Mouse (Mus musculus): ENCODE data around the gene Tdrd12. TPM values are rescaled to one million over a fixed set of nuclear protein-coding genes. Genes with fewer than 3 reads are reported as not detected.

The Tdrd12 gene
- polyA plus RNA-seq (2014; fragmentation: Illumina TruSeq; extraction: RNeasy Lipid Tissue Mini Kit (QIAGEN cat#74804); ENCODE audit: low read depth, low replicate concordance) = 83.7 TPM

DNA sequence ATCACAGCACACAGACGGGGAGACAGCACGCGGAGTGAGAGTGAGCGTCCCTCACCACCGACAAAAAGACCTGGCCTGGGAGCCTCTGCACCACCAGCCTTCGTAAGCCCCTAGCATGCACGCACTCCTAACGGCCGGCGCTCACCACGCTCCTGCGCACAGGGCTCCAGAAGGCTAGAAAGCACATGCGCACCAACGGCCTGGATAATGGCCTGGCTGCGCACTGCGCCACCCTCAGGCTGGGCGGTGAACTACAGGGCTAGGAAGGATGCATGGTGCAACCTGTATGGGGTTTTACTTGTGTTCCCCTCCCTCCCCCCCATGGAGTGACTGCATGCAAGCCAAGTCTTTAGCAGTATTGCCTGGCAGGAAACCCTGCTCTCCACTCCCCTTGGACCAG, at the start of gene Tdrd12:
Gene Tdrd12 (minus strand): TSS at position 184 of the 400 bp plus-strand sequence.

DNA sequence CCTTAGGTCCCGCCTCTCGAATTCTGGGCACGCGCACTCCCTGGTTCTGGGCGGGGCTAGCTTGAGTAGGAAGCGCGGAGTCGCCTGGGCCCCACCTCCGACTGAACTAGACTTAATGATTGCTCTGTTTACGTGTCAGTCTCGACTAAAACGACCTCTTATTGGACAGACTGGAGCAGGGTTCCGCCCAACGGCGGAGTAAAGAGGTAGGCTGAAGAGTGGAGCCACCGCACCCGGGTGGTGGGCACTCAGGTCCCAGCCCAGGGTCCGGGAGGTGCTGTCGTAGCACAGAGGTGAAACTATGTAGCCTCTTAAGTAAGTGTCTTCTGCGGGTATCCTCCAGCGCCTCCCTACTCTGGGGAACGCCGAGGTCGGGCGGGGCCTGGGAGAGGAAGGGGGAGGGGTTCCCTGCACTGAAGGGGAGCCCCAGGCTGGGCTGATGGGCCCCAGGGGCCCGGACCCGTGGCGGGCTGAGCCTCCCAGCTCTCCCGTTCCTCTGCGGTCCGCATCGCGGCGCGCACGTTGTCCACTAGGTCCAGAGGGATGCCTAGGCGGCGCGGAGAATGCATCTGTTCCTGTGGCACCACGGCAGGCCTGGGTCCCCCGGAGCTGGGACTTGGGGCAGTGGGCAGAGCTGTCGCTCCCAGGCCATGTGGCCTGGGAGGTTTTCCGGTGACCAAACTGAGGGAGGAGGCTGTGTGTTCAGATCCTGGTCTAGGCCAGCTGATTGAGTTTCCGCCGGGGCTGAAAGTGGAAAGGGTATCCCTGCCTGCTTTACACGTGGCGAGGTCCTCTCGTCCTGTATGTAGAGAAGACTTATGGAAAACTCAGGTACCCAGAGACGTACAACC, 48.7 kb upstream of the Tdrd12 start, which contains the start of gene Ankrd27:
Gene Ankrd27 (plus strand): TSS at position 190 of the 851 bp plus-strand sequence.

GRCm38 (mm10) chr7:35585191-35586054, 47.9 kb upstream of the Tdrd12 start, which contains the start of gene Rgs9bp:
Gene Rgs9bp (minus strand): TSS chr7:35585582.

GRCm38 (mm10) chr7:35556205-35556603, 18.7 kb upstream of the Tdrd12 start, which contains the start of gene Nudt19:
Gene Nudt19 (minus strand): TSS chr7:35556304.

GRCm38 (mm10) chr7:35447996-35448846, 89.3 kb downstream of the Tdrd12 start, which contains the start of gene Slc7a9:
Gene Slc7a9 (plus strand): TSS chr7:35448796.

Other genes starting within 250 kb of the Tdrd12 start
- 4.2 TPM for gene Gpatch1, start 219.3 kb downstream of the Tdrd12 start, polyA plus RNA-seq (2014; fragmentation: Illumina TruSeq; extraction: RNeasy Lipid Tissue Mini Kit (QIAGEN cat#74804); ENCODE audit: low read depth, low replicate concordance)
- gene Rhpn2, start 203.6 kb downstream of the Tdrd12 start, polyA plus RNA-seq (2014; fragmentation: Illumina TruSeq; extraction: RNeasy Lipid Tissue Mini Kit (QIAGEN cat#74804); ENCODE audit: low read depth, low replicate concordance) = 8.6 TPM
- 3.7 TPM for gene Faap24, start 140.9 kb downstream of the Tdrd12 start, polyA plus RNA-seq (2014; fragmentation: Illumina TruSeq; extraction: RNeasy Lipid Tissue Mini Kit (QIAGEN cat#74804); ENCODE audit: low read depth, low replicate concordance)
- gene Cep89, start 140.7 kb downstream of the Tdrd12 start, polyA plus RNA-seq (2014; fragmentation: Illumina TruSeq; extraction: RNeasy Lipid Tissue Mini Kit (QIAGEN cat#74804); ENCODE audit: low read depth, low replicate concordance) = 110 TPM
- gene Slc7a9, start 88.9 kb downstream of the Tdrd12 start, polyA plus RNA-seq (2014; fragmentation: Illumina TruSeq; extraction: RNeasy Lipid Tissue Mini Kit (QIAGEN cat#74804); ENCODE audit: low read depth, low replicate concordance) = not detected
- 38.2 TPM for gene Nudt19, start 18.6 kb upstream of the Tdrd12 start, polyA plus RNA-seq (2014; fragmentation: Illumina TruSeq; extraction: RNeasy Lipid Tissue Mini Kit (QIAGEN cat#74804); ENCODE audit: low read depth, low replicate concordance)
- gene Rgs9bp, start 47.8 kb upstream of the Tdrd12 start, polyA plus RNA-seq (2014; fragmentation: Illumina TruSeq; extraction: RNeasy Lipid Tissue Mini Kit (QIAGEN cat#74804); ENCODE audit: low read depth, low replicate concordance) = 0.13 TPM
- gene Ankrd27, start 48.5 kb upstream of the Tdrd12 start, polyA plus RNA-seq (2014; fragmentation: Illumina TruSeq; extraction: RNeasy Lipid Tissue Mini Kit (QIAGEN cat#74804); ENCODE audit: low read depth, low replicate concordance) = 11.5 TPM
- gene Pdcd5, start 109.8 kb upstream of the Tdrd12 start, polyA plus RNA-seq (2014; fragmentation: Illumina TruSeq; extraction: RNeasy Lipid Tissue Mini Kit (QIAGEN cat#74804); ENCODE audit: low read depth, low replicate concordance) = 1,152 TPM
- gene Dpy19l3, start 216.7 kb upstream of the Tdrd12 start, polyA plus RNA-seq (2014; fragmentation: Illumina TruSeq; extraction: RNeasy Lipid Tissue Mini Kit (QIAGEN cat#74804); ENCODE audit: low read depth, low replicate concordance) = 15.0 TPM

Data from testis, adult 10 weeks (tissue).